Mouse (Mus musculus): Measurements from ENCODE around the gene Tmem63c. TPM values are rescaled to one million over a fixed set of nuclear protein-coding genes. Genes with fewer than 3 reads are reported as not detected.

The Tmem63c gene
- 10 to 100 TPM; 30.7 to 42.1 (median 36.4) TPM for total RNA-seq (2022)

GRCm38 (mm10) chr12:87021040-87021439, at the start of gene Tmem63c:
Gene Tmem63c (plus strand): TSS chr12:87021340.
- DNase-seq (ENCODE audit: low spot score in 2 of 2) = no peak

- DNase-seq (ENCODE audit: low spot score in 2 of 2) = peak in 1 of 2 experiments; percentile 63
These were observed 47.9 kb upstream of the Tmem63c start for GRCm38 (mm10) chr12:86973216-86973615.

- no peak for DNase-seq (ENCODE audit: low spot score in 2 of 2)
These were observed 47.4 kb upstream of the Tmem63c start for GRCm38 (mm10) chr12:86973706-86974105.

GRCm38 (mm10) chr12:86974387-86975288, 46.5 kb upstream of the Tmem63c start:
- DNase-seq (ENCODE audit: low spot score in 2 of 2) = peak in 1 of 2 experiments; percentile 77

- DNase-seq (ENCODE audit: low spot score in 2 of 2) = no peak
These were observed 45.4 kb upstream of the Tmem63c start for GRCm38 (mm10) chr12:86975761-86976160.

GRCm38 (mm10) chr12:86976511-86977168, 44.5 kb upstream of the Tmem63c start:
- DNase-seq (ENCODE audit: low spot score in 2 of 2) = no peak

GRCm38 (mm10) chr12:86977833-86978232, 43.3 kb upstream of the Tmem63c start:
- peak; percentile 64 to 72 for DNase-seq (ENCODE audit: low spot score in 2 of 2)

- DNase-seq (ENCODE audit: low spot score in 2 of 2) = peak in 1 of 2 experiments; percentile 45
These were observed 40.0 kb upstream of the Tmem63c start for GRCm38 (mm10) chr12:86981180-86981579.

GRCm38 (mm10) chr12:86983470-86984193, 37.5 kb upstream of the Tmem63c start:
- DNase-seq (ENCODE audit: low spot score in 2 of 2) = peak; percentile 58 to 60

GRCm38 (mm10) chr12:86984194-86984555, 37.0 kb upstream of the Tmem63c start:
- no peak for DNase-seq (ENCODE audit: low spot score in 2 of 2)

GRCm38 (mm10) chr12:86986562-86986961, 34.6 kb upstream of the Tmem63c start:
- DNase-seq (ENCODE audit: low spot score in 2 of 2) = no peak

- DNase-seq (ENCODE audit: low spot score in 2 of 2) = no peak
These were observed 32.9 kb upstream of the Tmem63c start for GRCm38 (mm10) chr12:86988227-86988626.

GRCm38 (mm10) chr12:86989378-86989777, 31.8 kb upstream of the Tmem63c start:
- DNase-seq (ENCODE audit: low spot score in 2 of 2) = no peak

- DNase-seq (ENCODE audit: low spot score in 2 of 2) = no peak
These were observed 31.0 kb upstream of the Tmem63c start, which contains the start of gene Zdhhc22 for GRCm38 (mm10) chr12:86989890-86990754. Gene Zdhhc22 (minus strand): TSS chr12:86990430.

- no peak for DNase-seq (ENCODE audit: low spot score in 2 of 2)
These were observed 30.4 kb upstream of the Tmem63c start for GRCm38 (mm10) chr12:86990755-86991110.

GRCm38 (mm10) chr12:86994166-86994565, 27.0 kb upstream of the Tmem63c start:
- no peak for DNase-seq (ENCODE audit: low spot score in 2 of 2)

GRCm38 (mm10) chr12:86994776-86995175, 26.4 kb upstream of the Tmem63c start:
- no peak for DNase-seq (ENCODE audit: low spot score in 2 of 2)

- no peak for DNase-seq (ENCODE audit: low spot score in 2 of 2)
These were observed 25.2 kb upstream of the Tmem63c start for GRCm38 (mm10) chr12:86995931-86996330.

- DNase-seq (ENCODE audit: low spot score in 2 of 2) = no peak
These were observed 22.4 kb upstream of the Tmem63c start for GRCm38 (mm10) chr12:86998699-86999098.

- DNase-seq (ENCODE audit: low spot score in 2 of 2) = no peak
These were observed 21.8 kb upstream of the Tmem63c start for GRCm38 (mm10) chr12:86999283-86999820.
